Mouse (Mus musculus): ENCODE data around the gene Wipf1. TPM values are rescaled to one million over a fixed set of nuclear protein-coding genes. Genes with fewer than 3 reads are reported as not detected.
A peak's percentile ranks its signal among the peaks of the same experiment; 100 is the strongest.

Wipf1 gene
- polyA plus RNA-seq (2016; fragmentation: Nextera tagmentation; extraction: Ambion mirVana) = 12.0 and 12.7 TPM in 2 replicates

GRCm38 (mm10) chr2:73529356-73530330 lies at the start of gene Wipf1:
Wipf1 (minus strand) TSS chr2:73529734.
- H3K27ac ChIP-seq (replicated peaks) = peak within 1 kb of the TSS; percentile 98
- H3K9me3 ChIP-seq = no peaks in the 10 kb centered on the region
- H3K4me1 ChIP-seq = peaks cover 39% of the 10 kb centered on the region
- WGBS = 2% methylated on average over 66 of the region's 66 CpGs
- peak; percentile 87 for DNase-seq (ENCODE audit: low spot score)
- H3K36me3 ChIP-seq (replicated peaks) = peaks cover 7% of the 10 kb centered on the region; the same call in 1 of the 2 replicates
- no peaks in the 10 kb centered on the region for H3K27me3 ChIP-seq (replicated peaks; ENCODE audit: low read depth, poor library complexity, severe bottlenecking)
- peak within 1 kb of the TSS; percentile 97 for H3K4me3 ChIP-seq

DNA sequence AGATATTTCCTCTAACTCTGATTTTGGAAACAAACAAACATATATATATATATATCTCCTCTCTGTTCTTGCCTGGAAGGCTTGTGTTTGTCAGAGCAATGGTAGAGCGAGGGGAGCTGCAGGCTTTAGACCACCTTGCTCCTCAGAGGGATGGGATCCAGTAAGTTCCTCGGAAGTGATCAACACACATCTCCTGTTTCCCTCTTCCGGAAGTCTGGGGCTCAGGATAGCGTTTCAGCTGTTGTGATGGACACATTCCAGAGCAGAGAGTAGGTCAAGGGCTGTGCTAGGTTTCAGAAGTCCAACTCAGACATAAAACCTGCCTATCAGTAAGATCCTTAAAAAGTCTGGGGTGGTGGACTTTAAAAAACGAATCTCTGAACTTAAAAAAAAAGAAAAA lies 49.6 kb upstream of the Wipf1 start:
- H3K9me3 ChIP-seq = no peaks in the 10 kb centered on the region
- H3K4me3 ChIP-seq = no peak overlapping the region
- H3K36me3 ChIP-seq (replicated peaks) = no peaks in the 10 kb centered on the region
- H3K27ac ChIP-seq (replicated peaks) = no peak overlapping the region
- DNase-seq (ENCODE audit: low spot score) = no peak
- H3K4me1 ChIP-seq = peaks cover 16% of the 10 kb centered on the region
- H3K27me3 ChIP-seq (replicated peaks; ENCODE audit: low read depth, poor library complexity, severe bottlenecking) = 0 out of 2 replicates have a peak, but pooled peaks cover 3% of the 10 kb centered on the region
- 49% methylated on average over 5 of the region's 5 CpGs for WGBS

DNA sequence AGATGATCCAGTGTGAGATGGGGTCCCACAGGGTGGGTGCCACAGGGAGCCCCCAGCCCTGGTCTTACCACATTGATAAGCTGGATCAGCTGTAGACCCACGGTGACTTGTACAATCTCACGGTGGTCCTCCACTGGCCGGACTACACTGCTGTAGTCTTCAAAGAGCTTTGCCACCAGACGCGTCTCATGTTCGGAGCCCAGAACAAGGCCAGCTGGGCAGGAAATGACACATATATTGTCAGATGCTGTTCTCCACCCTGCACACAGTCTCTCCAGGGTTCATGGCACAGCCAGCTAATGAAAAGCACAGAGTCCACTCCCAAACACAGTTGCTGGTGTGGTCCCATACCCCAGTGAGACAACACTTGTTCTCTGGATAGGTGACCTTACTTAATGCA lies 44.9 kb upstream of the Wipf1 start:
- H3K36me3 ChIP-seq (replicated peaks) = no peaks in the 10 kb centered on the region
- WGBS = 87% methylated on average over 6 of the region's 6 CpGs
- no peak for DNase-seq (ENCODE audit: low spot score)
- no peaks in the 10 kb centered on the region for H3K9me3 ChIP-seq
- H3K4me3 ChIP-seq = no peak overlapping the region
- H3K27ac ChIP-seq (replicated peaks) = no peak overlapping the region
- H3K4me1 ChIP-seq = peaks cover 29% of the 10 kb centered on the region
- no peaks in the 10 kb centered on the region for H3K27me3 ChIP-seq (replicated peaks; ENCODE audit: low read depth, poor library complexity, severe bottlenecking)

GRCm38 (mm10) chr2:73573556-73573955 lies 44.0 kb upstream of the Wipf1 start:
- H3K4me1 ChIP-seq = peaks cover 25% of the 10 kb centered on the region
- H3K4me3 ChIP-seq = no peak overlapping the region
- peak overlapping the region; percentile 81; the same call in 1 of the 2 replicates for H3K27ac ChIP-seq (replicated peaks)
- H3K36me3 ChIP-seq (replicated peaks) = no peaks in the 10 kb centered on the region
- no peaks in the 10 kb centered on the region for H3K27me3 ChIP-seq (replicated peaks; ENCODE audit: low read depth, poor library complexity, severe bottlenecking)
- 75% methylated on average over 4 of the region's 4 CpGs for WGBS
- DNase-seq (ENCODE audit: low spot score) = no peak
- no peaks in the 10 kb centered on the region for H3K9me3 ChIP-seq

DNA sequence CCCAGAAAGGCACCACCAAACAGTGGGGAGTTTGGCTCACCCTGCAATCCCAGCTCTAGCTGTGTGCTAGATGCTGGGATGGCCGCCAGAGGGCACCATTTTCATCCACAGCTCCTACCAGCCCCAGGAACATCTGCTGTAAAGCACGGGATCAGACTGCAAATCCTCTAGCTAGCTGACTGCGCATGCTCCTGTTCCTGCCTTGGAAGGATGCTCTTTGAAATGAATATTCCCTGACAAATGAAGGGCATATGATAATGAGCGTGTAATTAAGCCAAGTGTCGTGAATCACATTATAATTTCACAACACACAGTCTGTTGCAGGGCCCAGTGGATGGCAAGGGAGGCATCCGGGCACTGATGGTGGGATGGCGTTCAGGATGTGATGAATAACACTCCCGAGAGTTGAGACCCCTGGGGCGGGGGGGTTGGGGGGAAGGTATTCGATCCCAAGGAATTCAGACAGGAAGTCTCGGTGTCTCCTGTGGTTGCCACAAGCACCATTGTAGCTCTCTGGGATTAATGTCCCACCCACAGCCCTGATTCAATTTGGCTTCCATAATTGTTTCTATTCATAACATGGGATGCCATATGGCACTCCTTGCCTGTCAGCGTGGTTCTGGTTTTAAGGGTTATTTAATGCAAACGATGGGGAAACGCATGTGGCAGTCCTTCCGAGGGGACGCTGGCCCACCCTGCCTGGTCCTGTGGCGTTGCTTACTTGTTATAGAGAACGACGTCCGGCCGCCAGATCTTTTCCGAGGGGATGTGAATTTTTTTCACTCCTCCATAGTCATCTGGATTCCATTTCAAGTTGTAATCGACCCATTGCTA lies 43.2 kb upstream of the Wipf1 start:
- WGBS = 18% methylated on average over 23 of the region's 23 CpGs
- no peaks in the 10 kb centered on the region for H3K36me3 ChIP-seq (replicated peaks)
- no peaks in the 10 kb centered on the region for H3K9me3 ChIP-seq
- peak overlapping the region; percentile 81 for H3K27ac ChIP-seq (replicated peaks)
- H3K4me3 ChIP-seq = peak overlapping the region; percentile 53
- peak; percentile 91 for DNase-seq (ENCODE audit: low spot score)
- H3K27me3 ChIP-seq (replicated peaks; ENCODE audit: low read depth, poor library complexity, severe bottlenecking) = 0 out of 2 replicates have a peak, but pooled peaks cover 4% of the 10 kb centered on the region
- peaks cover 25% of the 10 kb centered on the region for H3K4me1 ChIP-seq

DNA sequence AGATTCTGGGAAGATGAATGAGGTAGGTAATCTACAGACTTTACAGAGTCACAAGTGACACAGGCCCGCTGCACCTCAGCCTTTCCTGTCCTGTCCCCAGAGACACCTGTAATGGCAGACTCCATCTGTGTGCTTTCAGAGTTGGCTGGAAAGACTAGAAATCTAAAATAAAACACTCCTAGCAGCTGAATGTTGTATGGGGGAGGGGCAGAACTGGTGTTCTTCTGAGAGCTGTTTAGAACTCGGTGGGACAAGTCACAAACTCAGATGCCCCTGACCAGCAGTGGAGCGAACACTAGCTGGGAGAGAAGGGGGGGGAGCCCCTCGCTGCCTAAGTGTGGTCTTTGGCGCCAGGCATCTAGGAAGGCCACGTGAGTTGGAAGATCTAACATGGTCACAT lies 42.4 kb upstream of the Wipf1 start:
- Histone ChIP-seq H3K27ac (replicated peaks) (peak overlapping the region; percentile 81; the same call in 1 of the 2 replicates), H3K4me3 (no peak overlapping the region), H3K9me3 (no peaks in the 10 kb centered on the region), H3K36me3 (replicated peaks) (no peaks in the 10 kb centered on the region), H3K27me3 (replicated peaks; ENCODE audit: low read depth, poor library complexity, severe bottlenecking) (0 out of 2 replicates have a peak, but pooled peaks cover 5% of the 10 kb centered on the region), H3K4me1 (peaks cover 30% of the 10 kb centered on the region)
- 51% methylated on average over 6 of the region's 6 CpGs for WGBS
- no peak for DNase-seq (ENCODE audit: low spot score)

GRCm38 (mm10) chr2:73571304-73571703 lies 41.8 kb upstream of the Wipf1 start:
- H3K27ac ChIP-seq (replicated peaks) = no peak overlapping the region
- no peaks in the 10 kb centered on the region for H3K9me3 ChIP-seq
- peaks cover 34% of the 10 kb centered on the region for H3K4me1 ChIP-seq
- 0 out of 2 replicates have a peak, but pooled peaks cover 5% of the 10 kb centered on the region for H3K27me3 ChIP-seq (replicated peaks; ENCODE audit: low read depth, poor library complexity, severe bottlenecking)
- DNase-seq (ENCODE audit: low spot score) = no peak
- no peak overlapping the region for H3K4me3 ChIP-seq
- 95% methylated on average over 9 of the region's 9 CpGs for WGBS
- no peaks in the 10 kb centered on the region for H3K36me3 ChIP-seq (replicated peaks)

DNA sequence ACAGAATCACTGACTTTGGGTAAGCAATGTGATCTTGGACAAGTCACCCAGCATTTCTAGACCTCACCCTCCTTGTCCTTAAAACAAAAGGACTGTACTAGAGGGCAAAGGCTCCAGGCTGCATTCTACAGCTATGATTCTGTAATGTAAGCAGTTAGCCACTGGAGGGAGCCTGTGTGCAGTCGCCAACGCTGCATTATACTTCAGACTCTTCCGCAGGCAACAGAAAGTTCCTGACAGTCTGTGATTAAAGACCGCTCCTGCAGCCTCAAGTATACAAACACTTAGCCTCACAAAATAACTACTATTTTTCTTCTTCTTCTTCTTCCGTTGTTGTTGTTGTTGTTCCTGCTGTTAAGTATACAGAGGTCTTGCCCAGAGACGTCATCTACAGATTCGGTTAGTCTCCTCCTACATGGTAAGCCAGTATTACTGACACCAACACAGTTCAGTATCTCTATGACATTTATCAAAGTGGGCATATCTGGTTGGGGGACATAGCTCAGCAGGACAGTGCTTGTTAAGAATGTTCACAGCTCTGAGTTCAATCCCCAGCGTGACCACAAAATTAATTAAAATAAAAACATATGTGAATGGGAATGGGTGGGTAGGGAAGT lies 37.6 kb upstream of the Wipf1 start:
- WGBS = 27% methylated on average over 8 of the region's 8 CpGs

DNA sequence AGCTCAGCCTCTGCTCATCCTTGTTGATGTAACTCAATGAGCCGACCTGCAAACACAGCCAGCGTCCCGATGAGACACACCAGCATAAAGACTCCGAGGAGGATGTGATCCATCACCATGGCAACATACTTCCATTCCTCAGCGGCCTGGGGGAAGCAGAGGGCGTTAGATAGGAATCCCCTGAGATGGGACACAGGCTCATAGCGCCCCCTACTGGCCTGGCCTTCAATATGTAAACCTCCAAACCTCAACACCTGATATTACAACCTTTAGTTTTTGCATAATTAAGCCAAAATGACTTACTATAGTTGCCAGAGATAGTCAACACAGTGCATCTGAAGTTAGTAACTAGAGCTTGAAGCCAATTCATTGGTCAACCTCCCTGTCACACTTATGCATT lies 36.6 kb upstream of the Wipf1 start:
- Histone ChIP-seq H3K36me3 (replicated peaks) (no peaks in the 10 kb centered on the region), H3K4me3 (no peak overlapping the region), H3K27ac (replicated peaks) (no peak overlapping the region), H3K9me3 (no peaks in the 10 kb centered on the region), H3K27me3 (replicated peaks; ENCODE audit: low read depth, poor library complexity, severe bottlenecking) (peaks cover 5% of the 10 kb centered on the region; the same call in 1 of the 2 replicates), H3K4me1 (peaks cover 40% of the 10 kb centered on the region)
- 19% methylated on average over 7 of the region's 7 CpGs for WGBS
- peak; percentile 51 for DNase-seq (ENCODE audit: low spot score)

More for the DNA sequence above, 37.6 kb upstream of the Wipf1 start:
- Histone ChIP-seq H3K27me3 (replicated peaks; ENCODE audit: low read depth, poor library complexity, severe bottlenecking) (0 out of 2 replicates have a peak, but pooled peaks cover 5% of the 10 kb centered on the region), H3K9me3 (no peaks in the 10 kb centered on the region), H3K27ac (replicated peaks) (no peak overlapping the region), H3K4me3 (peak overlapping the region; percentile 34; the same call in 1 of the 2 replicates), H3K4me1 (peaks cover 35% of the 10 kb centered on the region), H3K36me3 (replicated peaks) (no peaks in the 10 kb centered on the region)
- DNase-seq (ENCODE audit: low spot score) = peak; percentile 61

DNA sequence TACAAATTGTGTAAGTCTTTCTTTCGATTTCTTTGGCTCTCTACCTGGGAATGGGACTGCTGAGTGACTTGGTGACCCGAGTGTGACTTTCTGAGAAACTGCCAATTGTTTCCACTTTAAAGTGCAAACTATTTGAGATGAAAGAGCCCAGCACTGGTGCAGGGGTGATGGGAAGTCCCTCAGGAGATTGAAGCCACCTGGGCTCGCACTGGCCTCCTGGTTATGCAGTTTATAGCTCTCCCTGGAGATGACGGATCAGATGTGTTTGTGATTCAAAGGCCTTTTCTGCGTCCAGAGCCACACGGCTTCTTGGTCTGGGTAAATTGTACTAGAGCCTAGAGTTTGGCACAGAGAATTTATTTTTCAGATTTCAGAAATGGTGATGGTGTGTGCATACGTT lies 34.2 kb upstream of the Wipf1 start:
- Histone ChIP-seq H3K4me3 (no peak overlapping the region), H3K9me3 (no peaks in the 10 kb centered on the region), H3K27me3 (replicated peaks; ENCODE audit: low read depth, poor library complexity, severe bottlenecking) (peaks cover 12% of the 10 kb centered on the region; the same call in 1 of the 2 replicates), H3K27ac (replicated peaks) (peak overlapping the region; percentile 45; the same call in 1 of the 2 replicates), H3K4me1 (peaks cover 49% of the 10 kb centered on the region), H3K36me3 (replicated peaks) (no peaks in the 10 kb centered on the region)
- WGBS = 54% methylated on average over 7 of the region's 7 CpGs
- no peak for DNase-seq (ENCODE audit: low spot score)

- no peak for DNase-seq (ENCODE audit: low spot score)
- no peak overlapping the region for H3K4me3 ChIP-seq
- peaks cover 49% of the 10 kb centered on the region for H3K4me1 ChIP-seq
- no peaks in the 10 kb centered on the region for H3K36me3 ChIP-seq (replicated peaks)
- WGBS = 75% methylated on average over 9 of the region's 9 CpGs
- H3K9me3 ChIP-seq = no peaks in the 10 kb centered on the region
- H3K27ac ChIP-seq (replicated peaks) = no peak overlapping the region
- H3K27me3 ChIP-seq (replicated peaks; ENCODE audit: low read depth, poor library complexity, severe bottlenecking) = peaks cover 7% of the 10 kb centered on the region; the same call in 1 of the 2 replicates
These were observed 33.1 kb upstream of the Wipf1 start for GRCm38 (mm10) chr2:73562656-73563055.

DNA sequence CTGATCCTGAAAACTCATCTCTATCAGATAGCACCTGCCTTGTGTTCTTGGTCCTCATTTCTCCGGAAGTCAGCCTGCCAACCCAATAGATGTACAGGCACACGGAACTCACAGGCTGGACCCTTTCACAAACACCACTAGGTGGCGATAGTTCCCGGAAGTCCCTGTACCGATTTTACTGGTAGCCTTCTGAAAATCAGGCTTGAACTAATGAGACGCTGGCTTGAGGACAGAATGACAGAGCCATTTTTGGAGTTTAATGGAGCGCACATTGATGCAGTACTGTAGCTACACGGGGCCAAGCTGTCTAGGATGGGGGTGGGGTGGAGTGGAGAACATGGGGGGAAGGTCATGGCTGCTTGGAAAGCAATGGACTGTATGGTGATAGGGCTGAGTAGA lies 32.1 kb upstream of the Wipf1 start:
- peak overlapping the region; percentile 61; the same call in 1 of the 2 replicates for H3K27ac ChIP-seq (replicated peaks)
- H3K4me3 ChIP-seq = peak overlapping the region; percentile 60
- WGBS = 7% methylated on average over 8 of the region's 8 CpGs
- no peaks in the 10 kb centered on the region for H3K9me3 ChIP-seq
- DNase-seq (ENCODE audit: low spot score) = peak; percentile 72
- H3K36me3 ChIP-seq (replicated peaks) = no peaks in the 10 kb centered on the region
- H3K4me1 ChIP-seq = peaks cover 44% of the 10 kb centered on the region
- H3K27me3 ChIP-seq (replicated peaks; ENCODE audit: low read depth, poor library complexity, severe bottlenecking) = peaks cover 7% of the 10 kb centered on the region; the same call in 1 of the 2 replicates
